In the genomic region with DNA sequence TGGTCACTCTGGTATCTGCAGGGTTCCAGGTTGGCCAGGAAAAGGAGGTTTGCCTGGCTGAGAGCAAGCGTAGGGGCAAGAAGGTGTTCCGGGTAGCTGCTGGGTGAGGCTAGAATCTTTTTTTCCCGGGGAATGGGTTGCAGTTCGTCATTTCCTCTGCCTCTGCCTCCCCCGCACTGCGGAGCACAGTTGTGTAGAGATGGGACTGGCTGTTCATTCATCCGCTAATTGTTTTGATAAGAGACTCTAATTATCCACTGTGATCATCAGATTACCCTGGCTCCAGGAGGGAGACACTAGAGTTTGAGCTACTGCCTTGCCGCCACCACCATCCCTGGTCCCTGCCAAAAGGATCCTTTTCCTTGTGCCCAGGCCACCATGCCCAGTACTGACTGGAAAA, we compare ENCODE assay signal across 9 mouse cellular contexts.
A peak's percentile ranks its signal among the peaks of the same experiment; 100 is the strongest.
DNase-seq lines count a peak whose midpoint lies in the region; ATAC-seq lines count a peak whose summit lies in the region.
"Had no signal": no experiment of that assay in that cellular context is flagged by ENCODE, and none has a peak within 500 bp of the region (broad histone marks: within the 10 kb centered on the region; RNA-seq: fewer than 3 reads in every experiment).

No protein-coding gene starts in this region.

- DNase-seq in forebrain, embryonic 10.5 days (ENCODE audit: extremely low spot score, low spot score): no peak
- DNase-seq in forebrain, embryonic 11.5 days (ENCODE audit: low spot score): no peak
- peak; percentile 67 for DNase-seq in right cerebral cortex, adult 18-20 months
- no peak for DNase-seq in right cerebral cortex, postnatal 14 days
- no peak for DNase-seq in left cerebral cortex, adult 8-10 months (ENCODE audit: low spot score in 2 of 2)
- no peak for DNase-seq in adrenal gland, adult 18-20 months (ENCODE audit: low spot score in 2 of 2)

- H3K4me2 ChIP-seq in forebrain, embryonic 11.5 days (ENCODE audit: low read depth, low read length, severe bottlenecking): no peak overlapping the region
- no peak overlapping the region for H3K4me2 ChIP-seq in intestine, embryonic 16.5 days (ENCODE audit: low read depth, low read length)
- H3K4me2 ChIP-seq: liver, embryonic 12.5 days had no signal

- ATAC-seq in forebrain, embryonic 11.5 days (replicated peaks; ENCODE audit: low FRiP score): no peak
- ATAC-seq in intestine, embryonic 16.5 days: no peak
- no peak for ATAC-seq in monocyte, adult 5-6 weeks (replicated peaks; ENCODE audit: insufficient number of reproducible peaks, low FRiP score, low TSS enrichment, poor library complexity, severe bottlenecking)
- ATAC-seq: liver, embryonic 12.5 days had no signal

- peaks cover 33% of the 10 kb centered on the region for H3K36me3 ChIP-seq in forebrain, embryonic 10.5 days (replicated peaks)
- no peaks in the 10 kb centered on the region for H3K36me3 ChIP-seq in forebrain, embryonic 11.5 days (ENCODE audit: control insufficient read depth, insufficient read depth, low read length)
- H3K36me3 ChIP-seq in intestine, embryonic 16.5 days (ENCODE audit: control insufficient read depth, insufficient read depth, low read length): no peaks in the 10 kb centered on the region

- H3K4me3 ChIP-seq in forebrain, embryonic 10.5 days: no peak overlapping the region; the same call in 1 of the 2 replicates
- H3K4me3 ChIP-seq in forebrain, embryonic 11.5 days (ENCODE audit: low read depth, low read length): no peak overlapping the region
- no peak overlapping the region for H3K4me3 ChIP-seq in intestine, embryonic 16.5 days (ENCODE audit: low read length)
- H3K4me3 ChIP-seq: liver, embryonic 12.5 days had no signal

- WGBS in forebrain, embryonic 10.5 days: 38% methylated on average over 8 of the region's 8 CpGs
- WGBS in forebrain, embryonic 11.5 days: 34% methylated on average over 8 of the region's 8 CpGs
- 42% methylated on average over 8 of the region's 8 CpGs for WGBS in intestine, embryonic 16.5 days

- H3K27ac ChIP-seq in forebrain, embryonic 10.5 days: peak overlapping the region; percentile 71
- H3K27ac ChIP-seq in forebrain, embryonic 11.5 days (ENCODE audit: low read depth, low read length): no peak overlapping the region
- H3K27ac ChIP-seq in intestine, embryonic 16.5 days (ENCODE audit: low read length): peak overlapping the region; percentile 0; the same call in 1 of the 2 replicates
- H3K27ac ChIP-seq: liver, embryonic 12.5 days had no signal

- no peaks in the 10 kb centered on the region for H3K9me3 ChIP-seq in forebrain, embryonic 10.5 days
- no peaks in the 10 kb centered on the region for H3K9me3 ChIP-seq in forebrain, embryonic 11.5 days (ENCODE audit: control insufficient read depth, low read length)
- no peaks in the 10 kb centered on the region for H3K9me3 ChIP-seq in intestine, embryonic 16.5 days (ENCODE audit: control insufficient read depth, low read length)
- H3K9me3 ChIP-seq: liver, embryonic 12.5 days had no signal

- H3K9ac ChIP-seq in forebrain, embryonic 11.5 days (ENCODE audit: low read length): no peak overlapping the region
- no peak overlapping the region for H3K9ac ChIP-seq in intestine, embryonic 16.5 days (ENCODE audit: low read depth, low read length)
- H3K9ac ChIP-seq: liver, embryonic 12.5 days had no signal

- no peaks in the 10 kb centered on the region for H3K27me3 ChIP-seq in forebrain, embryonic 10.5 days (ENCODE audit: poor library complexity, severe bottlenecking)
- no peaks in the 10 kb centered on the region for H3K27me3 ChIP-seq in forebrain, embryonic 11.5 days (ENCODE audit: control insufficient read depth, insufficient read depth, low read length)
- no peaks in the 10 kb centered on the region for H3K27me3 ChIP-seq in intestine, embryonic 16.5 days (replicated peaks; ENCODE audit: control insufficient read depth, insufficient read depth, low read length)
- H3K27me3 ChIP-seq: liver, embryonic 12.5 days had no signal

- H3K4me1 ChIP-seq in forebrain, embryonic 10.5 days: peaks cover 99% of the 10 kb centered on the region
- H3K4me1 ChIP-seq in forebrain, embryonic 11.5 days (replicated peaks; ENCODE audit: control insufficient read depth, insufficient read depth, low read length): peaks cover 39% of the 10 kb centered on the region
- H3K4me1 ChIP-seq in intestine, embryonic 16.5 days (ENCODE audit: control insufficient read depth, insufficient read depth, low read length): peaks cover 64% of the 10 kb centered on the region
